Mouse (Mus musculus) urinary bladder, postnatal 25 days (tissue): ENCODE data around the gene Inhbe.

ENCODE experiments used
- DNase-seq: peaks from one replicate; pipeline ENCODE4 v3.0.0; 2022; ENCODE audit warnings: low spot score

Inhbe gene

GRCm38 (mm10) chr10:127353909-127354895 is at the start of gene Inhbe:
Gene Inhbe, minus strand, starts transcription at chr10:127354411.
- DNase-seq: no peak

GRCm38 (mm10) chr10:127391774-127392173 is 37.6 kb upstream of the Inhbe start:
- no peak for DNase-seq

GRCm38 (mm10) chr10:127381743-127382134 is 27.5 kb upstream of the Inhbe start:
- no peak for DNase-seq

DNA sequence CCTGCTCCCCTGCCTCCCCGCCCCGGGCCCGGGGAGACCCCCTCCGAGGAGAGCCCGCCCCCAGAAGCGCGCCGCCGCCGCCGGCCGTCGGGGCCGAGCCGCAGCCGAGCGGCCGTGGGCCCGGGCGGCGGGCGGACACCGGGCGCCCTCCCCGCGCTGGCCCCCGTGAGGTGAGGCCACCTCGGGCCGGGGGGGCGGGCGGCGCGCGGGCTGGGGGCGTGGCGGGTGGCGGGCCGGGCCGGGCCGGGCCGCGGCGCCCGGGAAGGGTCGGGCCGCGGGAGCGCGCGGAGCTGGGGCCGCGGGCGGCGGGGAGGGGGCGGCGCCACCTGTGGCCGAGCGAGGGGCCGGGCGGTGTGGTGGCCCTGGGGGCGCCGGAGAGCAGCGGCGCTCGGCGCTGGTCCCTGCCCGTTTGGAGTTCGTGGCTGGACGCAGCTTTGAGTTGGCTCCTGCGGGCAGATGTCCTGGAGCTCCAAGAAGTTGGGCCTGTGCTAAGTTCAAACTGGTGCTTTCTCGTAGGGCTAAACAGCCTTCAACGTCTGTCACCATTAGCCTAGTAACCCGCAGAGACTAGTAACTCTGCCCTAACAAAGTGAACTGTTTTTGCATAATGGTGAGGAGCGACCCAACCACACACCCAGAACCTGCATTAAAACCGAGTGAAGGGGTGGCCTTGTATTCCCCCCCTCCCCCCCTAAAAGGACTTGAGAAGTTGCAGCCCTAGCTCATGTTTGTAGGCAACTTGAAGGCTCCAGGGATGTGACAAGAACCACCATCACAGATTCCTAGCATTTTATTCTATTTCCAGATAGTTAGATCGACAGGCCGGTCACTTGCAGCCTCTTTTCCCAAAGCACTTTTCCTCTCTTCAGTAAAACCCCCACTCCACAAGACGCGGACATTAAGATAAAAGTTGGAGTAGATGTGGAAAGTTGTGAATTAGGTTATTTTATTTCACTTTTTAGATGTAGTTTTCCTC is 26.8 kb upstream of the Inhbe start:
- peak; percentile 56 for DNase-seq

DNA sequence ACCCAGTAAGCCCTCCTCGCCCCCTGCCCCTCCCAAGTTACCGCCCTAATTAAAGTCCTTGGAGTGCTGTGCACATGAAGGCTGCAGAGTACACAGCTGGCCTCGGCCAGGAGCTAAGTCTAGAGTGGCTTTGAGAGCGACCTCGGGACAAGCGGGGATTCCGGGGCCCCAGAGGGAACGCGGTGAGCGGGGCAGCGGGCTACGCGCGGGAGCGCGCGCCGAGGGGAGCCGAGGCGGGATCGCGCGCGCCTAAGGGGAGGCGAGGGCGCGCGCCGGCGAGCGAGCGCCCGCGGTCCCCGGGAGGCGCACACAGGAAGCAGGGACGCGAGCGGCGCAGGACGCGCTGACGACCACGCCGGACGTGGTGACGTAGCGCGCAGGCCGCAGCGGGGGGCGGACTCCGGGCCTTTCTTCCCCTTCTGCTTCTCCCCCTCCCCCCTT is 26.1 kb upstream of the Inhbe start, which contains the start of gene R3hdm2:
R3hdm2 (plus strand) TSS at position 77 of the 441 bp plus-strand sequence.
- peak; percentile 84 for DNase-seq

GRCm38 (mm10) chr10:127379654-127380053 is 25.4 kb upstream of the Inhbe start:
- DNase-seq: no peak

DNA sequence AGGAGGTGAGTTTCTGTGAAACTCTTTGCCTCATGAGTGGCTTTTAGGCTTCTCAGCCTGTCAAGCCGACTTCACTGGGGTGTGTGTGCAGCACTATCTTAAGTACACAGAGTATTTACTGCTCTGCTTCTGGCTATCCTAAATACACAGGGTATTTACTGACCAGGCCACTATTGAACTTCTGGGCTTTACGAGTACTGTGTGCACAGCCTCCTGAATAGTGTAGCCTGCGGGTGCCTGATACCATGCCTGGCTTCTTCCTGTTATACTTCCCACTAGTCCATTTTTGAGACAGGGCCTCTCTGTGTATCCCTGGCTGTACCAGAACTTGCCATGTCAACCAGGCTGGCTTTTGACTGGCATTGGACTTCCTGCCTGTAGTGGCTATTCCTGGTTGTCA is 23.5 kb upstream of the Inhbe start:
- no peak for DNase-seq

- no peak for DNase-seq
Observed at GRCm38 (mm10) chr10:127371023-127371422, 16.8 kb upstream of the Inhbe start.

GRCm38 (mm10) chr10:127369834-127370820 is 15.9 kb upstream of the Inhbe start, which contains the start of gene Inhbc:
Gene Inhbc, minus strand, starts transcription at chr10:127370431.
- no peak for DNase-seq

DNA sequence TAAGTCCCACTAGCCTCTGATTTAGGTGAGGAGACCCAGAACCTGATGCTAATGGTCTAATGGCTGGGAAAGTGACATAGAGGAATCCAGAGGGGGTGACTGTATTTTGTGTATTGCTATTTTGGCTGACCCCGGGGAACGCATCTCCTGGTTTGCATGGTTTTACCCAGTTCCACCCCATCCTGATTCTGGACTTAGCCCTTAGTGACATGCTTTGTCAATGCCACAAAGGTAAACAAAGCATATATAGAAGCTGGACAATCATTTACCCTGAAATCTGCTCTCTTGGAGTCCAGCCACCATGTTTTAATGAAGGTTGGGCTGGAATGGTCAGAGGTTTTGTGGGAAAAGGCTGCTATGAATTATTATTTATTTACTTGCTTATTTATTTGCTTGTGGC is 14.1 kb upstream of the Inhbe start:
- no peak for DNase-seq

DNA sequence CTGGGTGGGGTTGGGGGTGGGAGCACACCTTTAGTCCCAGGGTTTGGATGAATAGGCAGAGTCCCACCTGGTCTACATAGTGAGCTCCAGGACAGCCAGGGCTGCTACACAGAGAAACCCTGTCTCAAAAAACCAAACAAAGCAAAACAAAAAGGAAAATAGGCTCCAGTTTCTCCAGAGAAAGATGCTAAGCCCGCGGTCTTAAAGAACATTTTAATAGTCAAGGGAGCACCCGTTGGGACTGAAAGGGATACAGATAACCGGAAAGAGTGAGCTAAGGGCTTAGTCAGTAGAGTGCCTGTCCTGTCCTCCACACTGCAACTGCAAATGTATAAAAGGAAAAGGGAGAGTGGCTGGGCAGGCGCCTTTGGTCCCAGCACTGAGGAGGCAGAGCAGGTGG is 12.9 kb upstream of the Inhbe start:
- DNase-seq: no peak

DNA sequence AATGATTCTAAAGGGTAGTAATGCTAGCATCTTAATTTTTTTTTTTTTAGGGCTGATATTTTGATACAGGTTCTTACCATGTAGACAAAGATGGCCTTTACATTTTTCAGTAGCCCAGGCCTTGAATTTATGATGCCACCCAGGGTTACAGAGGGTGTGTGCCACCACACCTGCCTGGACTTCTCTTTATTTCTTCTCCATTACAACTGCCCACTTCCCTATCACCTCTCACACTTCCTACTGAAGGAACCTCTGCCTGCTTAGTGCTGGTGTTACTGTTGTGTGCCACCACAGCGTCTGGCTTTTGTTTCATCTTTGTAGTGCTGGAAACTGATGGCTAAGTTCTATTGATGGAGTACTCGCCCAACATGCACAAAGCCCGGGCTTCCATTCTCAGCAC is 6.5 kb upstream of the Inhbe start:
- DNase-seq: no peak

DNA sequence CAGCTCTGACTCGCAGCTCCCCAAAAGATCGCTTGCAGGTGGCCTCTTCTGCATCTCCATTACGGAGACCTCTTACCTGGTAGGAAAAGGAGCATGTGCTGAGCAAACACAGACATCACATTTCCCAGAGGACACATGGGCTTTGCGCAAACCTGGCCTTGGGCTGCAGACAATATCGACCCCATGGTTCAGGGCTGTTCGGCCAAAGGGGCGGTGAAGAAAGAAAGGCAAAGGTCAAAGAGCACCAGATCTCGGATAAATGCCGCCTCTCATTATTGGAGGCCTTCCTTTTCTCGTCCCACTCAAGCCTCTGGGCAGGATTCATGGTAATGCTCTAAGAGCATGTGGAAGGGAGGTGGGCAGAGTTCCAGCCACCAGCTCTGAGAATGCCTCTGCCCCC is 1.1 kb upstream of the Inhbe start:
- no peak for DNase-seq

DNA sequence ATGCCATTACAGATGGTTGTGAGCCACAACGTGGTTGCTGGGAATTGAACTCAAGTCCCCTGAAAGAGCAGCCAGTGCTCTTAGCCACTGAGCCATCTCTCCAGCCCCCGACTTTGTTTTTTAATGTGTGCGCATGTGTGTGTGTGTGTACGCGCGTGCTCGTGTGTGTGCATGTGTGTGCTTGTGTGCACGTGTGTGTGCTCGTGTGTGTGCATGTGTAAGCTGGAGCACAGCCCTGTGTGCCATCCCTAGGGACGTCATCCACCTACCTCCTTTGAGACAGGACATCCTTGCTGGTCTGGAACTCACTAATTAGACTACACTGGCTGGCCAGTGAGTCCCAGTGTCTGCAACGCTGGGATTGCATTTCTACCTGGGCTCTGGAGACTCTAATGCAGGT is 1.4 kb downstream of the Inhbe start:
- DNase-seq: no peak

GRCm38 (mm10) chr10:127352187-127352586 is 2.0 kb downstream of the Inhbe start:
- DNase-seq: no peak

GRCm38 (mm10) chr10:127351719-127352118 is 2.5 kb downstream of the Inhbe start:
- no peak for DNase-seq

GRCm38 (mm10) chr10:127351285-127351595 is 3.0 kb downstream of the Inhbe start:
- DNase-seq: no peak

GRCm38 (mm10) chr10:127350594-127351284 is 3.5 kb downstream of the Inhbe start:
- peak; percentile 51 for DNase-seq

- DNase-seq: no peak
Observed at GRCm38 (mm10) chr10:127349810-127350209, 4.4 kb downstream of the Inhbe start.

DNA sequence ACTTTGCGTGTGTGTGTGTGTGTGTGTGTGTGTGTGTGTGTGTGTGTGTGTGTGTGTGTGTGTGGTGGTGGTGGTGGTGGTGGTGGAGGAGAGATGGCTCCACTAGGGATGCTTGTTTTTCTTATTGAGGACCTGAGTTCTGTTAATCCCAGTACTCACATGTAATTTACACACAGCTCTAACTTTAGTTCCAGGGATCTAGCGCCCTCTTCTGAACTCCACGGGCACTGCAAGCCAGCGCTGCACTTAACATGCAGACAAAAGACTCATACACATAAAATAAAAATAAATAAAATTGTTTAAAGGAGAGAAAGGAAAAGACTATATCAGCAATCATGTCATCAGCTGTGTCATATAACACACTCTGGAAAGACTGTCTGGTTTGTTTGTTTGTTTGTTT is 5.3 kb downstream of the Inhbe start:
- no peak for DNase-seq

GRCm38 (mm10) chr10:127346173-127346572 is 8.0 kb downstream of the Inhbe start:
- DNase-seq: no peak
